Mouse (Mus musculus) small intestine, adult 2 months (tissue): ENCODE results near the gene Large2.

ENCODE experiments used
- CTCF ChIP-seq: fragments of 200-500 bp; IDR thresholded peaks from 2 replicates; pipeline ENCODE4 v1.5.1; 2012; ENCODE audit warnings: low read depth, mild to moderate bottlenecking, control low read depth, inconsistent platforms, low read length, moderate library complexity, mixed read lengths; ENCODE audit not compliant: insufficient replicate concordance, insufficient read length; ENCODE audit errors: extremely low read depth
- POLR2A ChIP-seq: fragments of 200-500 bp; IDR thresholded peaks from 2 replicates; pipeline ENCODE4 v1.6.1; 2012; ENCODE audit warnings: low read depth, mild to moderate bottlenecking, control low read depth, inconsistent platforms, low read length, moderate library complexity

DNA sequence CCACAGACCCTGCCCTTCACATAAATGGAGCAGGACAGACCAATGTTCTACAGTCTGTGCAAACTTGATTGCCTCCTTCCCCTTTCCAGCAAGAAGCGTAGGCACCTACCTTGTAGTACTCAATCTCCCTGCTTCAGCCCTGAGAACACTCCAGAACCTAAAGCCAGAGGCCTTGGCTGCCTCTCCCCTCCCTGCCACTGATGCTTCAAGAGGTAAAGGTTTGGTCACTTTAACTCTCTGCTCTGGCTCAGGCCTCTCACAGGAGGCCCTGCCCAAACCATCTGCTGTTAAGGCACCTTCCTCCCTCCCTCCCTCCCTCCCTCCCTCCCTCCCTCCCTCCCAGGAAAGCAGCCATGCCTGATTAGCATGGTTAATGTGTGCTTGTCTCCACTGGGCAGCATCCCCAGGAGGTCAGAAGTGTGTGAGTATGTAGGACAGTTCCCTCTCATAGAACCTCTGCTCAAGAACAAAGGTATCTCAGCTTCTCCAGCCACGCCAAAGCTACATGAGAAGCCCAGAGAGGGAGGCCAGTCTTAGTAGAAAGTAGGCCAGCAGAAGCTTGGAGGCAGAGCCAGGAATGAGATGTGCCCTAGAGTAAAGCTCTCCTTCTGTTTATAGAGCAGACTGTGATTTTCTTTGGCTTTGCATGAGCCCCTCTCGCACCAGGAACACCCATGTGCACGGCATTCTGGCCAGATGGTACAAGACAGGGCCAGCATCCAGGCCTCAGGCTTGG is 28.1 kb upstream of the Large2 start:
- TF ChIP-seq CTCF (no peak), POLR2A (no peak)
